Mouse (Mus musculus) cerebellum, postnatal 14 days (tissue): ENCODE data around the gene Snrpb.

Experiments
- DNase-seq, 2 experiments: peaks; one replicate each; pipeline ENCODE4 v3.0.0; 2021; ENCODE audit warnings: mixed read lengths in 2 of 2

The Snrpb gene

DNA sequence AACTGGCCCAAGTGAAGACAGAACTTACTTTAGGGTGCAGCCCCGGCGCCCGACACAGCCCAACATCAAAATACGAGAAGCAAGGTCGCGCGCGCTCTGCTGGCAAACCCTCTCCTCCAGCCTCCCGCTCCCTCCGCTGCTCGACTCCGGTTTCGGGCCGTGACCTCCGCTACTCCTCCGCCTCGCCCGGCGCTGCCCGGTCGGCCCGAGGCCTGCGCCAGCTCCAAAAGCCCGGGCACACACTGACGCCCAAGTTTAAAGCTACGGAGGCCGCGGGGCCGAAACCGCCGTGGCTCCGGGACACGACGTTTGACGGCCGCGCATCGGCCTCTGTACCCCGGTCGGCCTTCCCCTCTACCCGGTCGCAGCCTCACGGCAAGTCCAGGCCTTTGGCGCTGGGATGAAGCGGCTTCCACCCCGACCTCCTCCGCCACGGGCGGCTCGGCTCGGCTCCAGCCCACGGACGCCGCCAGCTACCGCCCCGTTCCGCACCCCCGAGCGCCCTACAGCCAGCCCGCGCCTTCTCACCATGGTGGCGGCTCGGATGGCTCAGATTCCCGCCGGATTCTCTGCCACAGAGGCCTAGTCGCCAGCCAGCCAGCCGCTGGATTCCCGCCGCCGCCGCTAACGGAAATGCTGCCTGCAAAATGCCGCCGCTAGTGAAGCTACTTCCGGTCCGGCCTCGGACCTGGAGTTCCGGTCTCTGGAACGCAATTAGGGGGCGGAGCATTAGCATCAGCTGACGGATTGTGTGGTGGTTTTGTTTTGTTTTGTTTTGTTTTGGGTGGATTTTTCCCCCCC, at the start of gene Snrpb:
Snrpb (minus strand) TSS at position 698 of the 801 bp plus-strand sequence.
- peak; percentile 93 to 94 for DNase-seq

DNA sequence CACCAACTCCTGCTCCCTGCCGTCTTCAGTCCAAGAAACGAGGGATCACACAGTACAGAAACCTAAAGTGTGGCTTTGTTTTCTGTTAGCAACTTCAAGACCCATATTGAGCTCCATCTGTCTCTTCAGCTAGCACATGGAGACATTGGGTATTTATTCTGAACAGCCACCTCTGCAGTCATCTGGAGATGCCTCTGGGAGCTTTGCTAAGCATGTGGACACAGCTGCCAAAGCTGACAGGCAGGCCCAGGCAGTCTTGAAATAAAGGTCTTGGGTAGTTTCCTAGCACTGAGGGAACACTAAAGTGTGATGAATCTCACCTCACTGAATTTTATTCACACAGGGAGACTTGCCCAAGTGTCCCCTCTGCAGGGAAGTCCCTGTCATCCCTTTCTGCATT, 32.4 kb upstream of the Snrpb start:
- DNase-seq, result no peak

DNA sequence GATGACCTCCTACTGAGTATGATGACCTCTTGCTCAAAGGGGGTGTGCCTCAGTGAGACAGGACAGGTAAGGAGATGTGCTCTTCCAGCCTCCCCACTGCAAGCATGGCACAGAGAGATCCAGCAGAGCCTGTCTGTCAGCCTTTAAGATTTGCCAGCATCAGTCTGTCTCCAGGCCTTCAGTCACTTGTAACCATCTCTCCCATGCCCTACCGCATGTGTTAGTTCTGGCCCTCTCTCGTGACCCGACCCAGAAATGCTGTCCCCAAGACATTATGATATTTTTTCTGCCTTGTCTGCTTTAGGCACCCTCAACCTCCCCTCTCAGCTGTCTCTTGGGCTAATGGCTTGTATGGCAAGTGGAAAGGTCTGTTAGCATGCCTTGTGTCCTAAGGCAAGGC, 30.4 kb upstream of the Snrpb start:
- peak in 1 of 2 experiments; percentile 11 for DNase-seq

DNA sequence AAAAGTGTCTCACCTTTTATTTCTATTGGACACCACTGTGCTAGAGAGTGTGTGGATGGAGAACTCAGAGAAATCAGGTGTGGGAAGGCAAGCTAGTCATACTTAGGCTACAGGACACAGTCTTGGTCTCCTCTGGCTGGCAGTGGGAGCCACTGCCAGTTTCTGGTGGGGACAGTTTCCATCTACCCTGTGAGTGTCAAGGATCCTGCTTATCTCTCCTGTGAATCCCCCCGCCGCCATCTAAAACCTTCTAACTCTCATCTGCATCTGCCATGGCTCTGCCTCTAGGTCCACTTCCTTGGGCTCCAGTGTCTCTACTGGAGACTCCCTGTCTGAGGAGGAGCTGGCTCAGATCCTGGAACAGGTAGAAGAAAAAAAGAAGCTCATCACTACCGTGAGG, 28.8 kb upstream of the Snrpb start:
- DNase-seq, result peak in 1 of 2 experiments; percentile 52

DNA sequence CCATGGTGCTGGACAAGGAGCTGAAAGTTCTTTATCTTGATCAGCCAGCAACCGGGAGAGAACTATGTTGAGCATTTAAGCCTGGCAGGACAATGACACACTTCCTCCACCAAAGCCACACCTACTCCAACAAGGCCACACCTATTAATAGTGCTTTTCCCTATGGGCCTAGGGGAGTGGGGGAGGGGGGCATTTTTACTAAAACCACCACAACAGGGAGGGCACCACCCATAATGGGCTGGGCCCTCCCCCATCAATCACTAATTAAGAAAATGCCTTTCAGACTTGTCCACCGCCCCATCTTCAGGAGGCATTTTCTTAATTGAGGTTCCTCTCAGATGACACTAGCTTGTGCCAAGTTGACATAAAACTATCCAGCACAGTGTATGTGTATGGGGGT, 28.2 kb upstream of the Snrpb start:
- DNase-seq, result no peak

DNA sequence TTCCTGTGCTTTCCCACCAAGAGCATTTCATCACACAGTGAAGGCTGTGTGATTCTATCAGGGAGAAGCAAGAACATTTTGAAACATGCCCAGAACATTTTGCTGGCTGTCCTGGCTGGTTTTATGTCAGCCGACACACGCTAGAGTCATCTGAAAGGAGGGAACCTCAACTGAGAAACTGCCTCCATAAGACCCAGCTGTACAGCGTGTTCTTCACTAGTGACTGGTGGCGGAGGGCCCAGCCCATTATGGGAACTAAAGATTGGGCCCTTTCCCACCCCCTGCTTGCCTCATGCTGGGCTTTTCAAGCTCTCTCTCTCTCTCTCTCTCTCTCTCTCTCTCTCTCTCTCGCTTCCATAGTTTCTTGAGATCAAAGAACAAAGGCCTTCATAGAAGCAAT, 21.8 kb upstream of the Snrpb start:
- no peak for DNase-seq

DNA sequence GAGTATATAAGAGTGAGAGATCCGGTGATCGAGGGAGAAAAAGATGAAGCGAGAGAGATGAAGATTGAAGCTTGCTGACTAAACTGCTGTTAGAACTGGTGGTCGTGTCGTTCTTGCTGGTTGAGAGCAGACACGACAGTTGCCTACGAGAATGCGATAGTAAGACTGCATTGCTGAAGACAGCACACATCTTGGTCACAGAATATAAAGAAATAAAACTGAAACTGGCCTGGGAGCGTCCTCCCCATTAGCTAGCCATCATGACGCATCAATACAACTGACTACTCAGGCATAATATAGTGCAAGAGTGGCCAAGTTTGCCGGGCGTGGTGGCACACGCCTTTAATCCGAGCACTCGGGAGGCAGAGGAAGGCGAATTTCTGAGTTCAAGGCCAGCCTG, 15.7 kb upstream of the Snrpb start, which contains the start of gene Tmc2:
Tmc2 (plus strand) TSS at position 301 of the 400 bp plus-strand sequence.
- no peak for DNase-seq

DNA sequence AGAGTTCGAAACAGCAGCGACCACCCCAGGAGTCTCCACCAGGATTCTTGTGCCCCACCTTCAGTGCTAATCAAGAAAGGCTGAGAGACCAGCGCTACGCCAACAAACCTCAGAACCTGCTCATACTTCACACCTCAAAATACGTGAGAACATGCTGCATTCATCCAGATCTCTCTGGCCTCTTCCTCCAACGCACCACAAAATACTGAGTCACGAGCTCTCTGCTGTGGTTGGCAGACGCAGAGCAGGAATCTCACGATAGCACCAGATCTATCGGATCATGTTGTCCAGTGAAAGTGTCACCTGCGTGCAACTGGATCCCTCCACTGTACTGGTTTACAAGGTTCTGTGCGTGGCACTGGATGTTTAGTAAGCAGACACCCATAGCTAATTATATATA, 9.2 kb upstream of the Snrpb start:
- no peak for DNase-seq

DNA sequence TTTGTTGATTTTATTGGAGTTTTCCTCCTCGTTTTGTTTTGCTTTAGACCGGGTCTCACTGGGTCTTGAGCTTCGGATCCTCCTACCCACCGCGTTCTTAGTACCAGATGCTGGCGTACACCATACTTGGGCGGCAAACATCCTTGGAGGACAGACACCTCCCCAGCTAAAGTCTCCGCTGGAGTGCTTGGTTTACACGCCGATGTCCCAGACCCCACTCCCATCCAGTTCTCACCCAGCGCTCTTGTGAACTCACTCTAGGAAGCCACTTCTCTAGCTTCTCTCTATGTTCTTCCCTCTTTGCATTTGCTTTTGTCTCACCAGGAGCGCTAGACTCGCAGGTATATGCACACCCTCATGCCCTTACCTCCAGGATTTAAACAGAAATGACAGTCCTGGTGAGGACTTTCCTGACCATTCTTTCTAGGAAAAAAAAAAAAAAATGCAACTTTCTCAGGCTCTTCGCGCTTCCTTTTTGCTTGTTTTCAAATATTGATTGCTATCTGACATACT, 360 bp upstream of the Snrpb start:
- DNase-seq, result no peak

DNA sequence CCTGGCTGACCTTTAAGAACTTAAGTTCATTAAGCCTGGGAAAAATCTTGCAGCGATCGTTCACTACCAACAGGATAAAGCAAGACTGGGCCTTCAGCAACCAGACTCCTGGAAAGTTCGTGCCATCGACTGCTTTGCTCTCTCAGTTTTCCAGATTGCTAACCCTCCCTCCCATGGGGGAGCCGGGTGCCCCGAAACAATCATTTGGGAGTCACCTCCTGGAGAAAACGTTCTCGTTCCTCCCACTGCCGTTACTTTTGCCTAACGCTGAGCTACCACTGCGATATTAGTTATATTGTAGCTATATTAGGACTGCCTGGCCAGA, 860 bp downstream of the Snrpb start:
- no peak for DNase-seq

DNA sequence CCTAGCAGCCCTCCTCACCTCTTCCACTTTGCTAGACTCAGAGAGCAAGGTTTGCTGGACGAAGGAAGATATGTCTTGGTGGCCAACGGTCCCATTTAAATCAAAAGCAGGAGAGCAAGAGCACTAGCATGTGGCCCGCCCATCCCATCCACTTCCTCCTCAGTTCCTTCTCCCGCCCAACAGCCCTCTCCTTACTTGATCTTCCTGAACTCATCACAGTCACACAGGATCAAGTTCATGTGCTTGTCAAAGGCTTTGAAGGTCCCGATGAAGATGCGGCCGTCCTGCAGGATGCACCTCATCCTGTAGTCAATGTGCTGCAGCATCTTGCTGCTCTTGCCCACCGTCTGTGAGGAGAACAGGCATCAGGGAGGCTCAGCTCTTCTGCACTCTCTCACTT, 2.4 kb downstream of the Snrpb start:
- no peak for DNase-seq

DNA sequence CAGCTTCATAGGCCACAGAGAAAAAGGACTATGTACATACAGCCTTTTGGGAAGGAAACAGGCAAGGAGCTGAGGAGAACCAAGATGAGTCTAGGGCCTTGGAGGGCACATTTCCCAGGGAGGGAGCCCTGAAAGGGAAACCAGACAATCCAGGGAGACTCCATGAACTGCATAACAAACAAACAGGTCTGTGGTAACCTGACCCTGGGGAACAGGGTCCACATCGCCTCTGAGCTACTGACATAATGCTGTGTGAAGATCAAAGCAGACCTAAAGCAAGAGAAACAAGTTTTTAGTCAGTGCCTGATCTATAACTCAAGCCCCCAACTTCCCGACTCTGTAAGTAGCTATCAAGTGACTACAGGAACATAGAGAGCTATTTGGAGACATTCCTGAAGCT, 7.5 kb downstream of the Snrpb start:
- DNase-seq, result no peak

DNA sequence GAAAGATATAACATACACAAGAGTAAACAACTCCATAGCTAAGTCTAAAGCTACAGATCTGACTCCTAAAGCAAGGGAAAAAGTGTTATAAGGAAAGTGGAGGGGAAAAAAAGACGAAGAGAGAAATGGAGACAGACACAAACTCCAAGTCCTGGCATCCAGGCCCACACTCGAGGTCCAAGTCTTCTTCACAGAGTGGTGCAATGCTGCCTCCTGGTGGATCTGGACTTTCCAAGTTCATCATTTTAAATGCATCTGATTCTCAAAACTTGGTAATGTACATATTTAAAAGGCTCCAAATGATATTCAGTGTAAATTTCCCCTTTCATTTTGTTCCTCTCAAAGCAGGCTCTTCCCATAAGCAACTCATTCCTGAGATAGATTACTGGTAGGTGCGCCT, 11.3 kb downstream of the Snrpb start:
- DNase-seq, result peak; percentile 70 to 81

DNA sequence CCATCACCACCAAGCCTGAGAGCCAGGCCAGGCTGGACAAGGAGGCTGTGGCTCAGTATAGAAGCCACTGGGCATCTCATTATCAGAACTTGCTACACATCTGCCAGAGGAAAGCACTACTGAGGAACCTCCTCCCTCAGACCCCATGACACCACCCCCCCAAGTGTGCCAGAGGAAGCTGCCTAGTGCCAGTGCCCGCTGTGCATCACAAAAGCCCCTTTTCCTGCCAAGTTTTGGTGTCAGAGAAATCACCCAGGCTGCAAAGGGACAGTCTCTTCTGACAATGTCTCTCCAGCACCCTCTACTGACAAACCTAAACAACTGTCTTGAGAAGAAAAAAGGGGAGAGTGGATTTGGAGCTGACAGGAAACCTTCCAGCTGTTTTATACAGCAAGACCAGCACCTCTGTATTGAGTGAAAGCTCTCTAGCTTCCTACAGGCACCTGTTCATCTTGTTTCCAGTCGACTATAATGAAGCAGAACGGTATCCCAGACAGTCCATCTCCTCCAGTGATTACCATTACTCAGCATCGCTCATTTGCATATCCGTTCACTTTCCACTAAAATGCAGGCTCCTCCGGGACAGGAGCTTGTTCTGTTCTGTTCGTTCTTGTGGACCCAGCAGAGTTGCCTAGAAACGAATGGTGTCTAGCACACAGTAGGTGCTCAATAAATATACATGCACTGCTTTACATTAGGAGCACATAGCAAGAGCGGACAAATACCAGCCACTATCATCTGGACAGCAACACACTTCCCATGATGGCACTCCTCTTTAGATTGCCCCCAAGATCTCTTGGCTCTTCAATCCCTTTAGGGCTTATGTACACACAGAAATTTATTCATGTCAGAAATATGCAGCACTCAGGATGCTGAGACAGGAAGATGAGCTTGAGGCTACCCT, 12.6 kb downstream of the Snrpb start:
- peak; percentile 62 to 72 for DNase-seq

DNA sequence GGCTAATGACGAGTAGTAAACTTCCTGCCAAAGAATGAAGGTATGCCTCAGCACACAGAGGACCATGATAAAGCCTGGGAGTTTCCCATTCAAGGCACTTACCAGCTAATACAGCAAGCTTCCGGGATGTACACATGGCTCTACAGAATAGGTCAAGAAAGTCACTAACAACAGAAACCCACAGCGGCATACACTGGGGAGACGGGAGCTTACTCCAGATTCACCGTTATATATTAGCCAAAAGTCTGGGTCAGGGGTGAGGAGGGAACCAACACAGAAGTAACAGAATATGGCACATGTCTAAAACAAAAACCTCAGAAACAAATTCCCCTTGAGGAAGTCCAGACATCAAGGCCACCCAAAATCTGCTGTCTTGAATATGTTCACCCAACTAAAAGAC, 16.5 kb downstream of the Snrpb start:
- no peak for DNase-seq

DNA sequence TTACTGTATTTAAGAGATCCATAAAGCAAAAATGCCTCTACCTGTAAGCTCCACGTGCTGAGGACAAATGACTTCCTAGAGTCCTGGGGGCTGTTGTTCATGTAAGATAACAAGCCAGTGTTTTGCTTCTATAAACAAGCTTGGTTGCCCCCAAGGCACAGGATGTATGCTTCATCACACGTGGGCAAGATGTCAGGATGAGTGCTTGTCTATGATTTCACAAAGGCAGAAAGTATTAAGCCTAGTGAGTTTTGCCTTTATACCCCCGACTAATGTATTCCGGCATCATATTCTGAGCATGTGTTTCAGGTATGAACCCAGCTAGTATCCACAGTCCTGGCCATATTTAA, 21.1 kb downstream of the Snrpb start:
- no peak for DNase-seq

DNA sequence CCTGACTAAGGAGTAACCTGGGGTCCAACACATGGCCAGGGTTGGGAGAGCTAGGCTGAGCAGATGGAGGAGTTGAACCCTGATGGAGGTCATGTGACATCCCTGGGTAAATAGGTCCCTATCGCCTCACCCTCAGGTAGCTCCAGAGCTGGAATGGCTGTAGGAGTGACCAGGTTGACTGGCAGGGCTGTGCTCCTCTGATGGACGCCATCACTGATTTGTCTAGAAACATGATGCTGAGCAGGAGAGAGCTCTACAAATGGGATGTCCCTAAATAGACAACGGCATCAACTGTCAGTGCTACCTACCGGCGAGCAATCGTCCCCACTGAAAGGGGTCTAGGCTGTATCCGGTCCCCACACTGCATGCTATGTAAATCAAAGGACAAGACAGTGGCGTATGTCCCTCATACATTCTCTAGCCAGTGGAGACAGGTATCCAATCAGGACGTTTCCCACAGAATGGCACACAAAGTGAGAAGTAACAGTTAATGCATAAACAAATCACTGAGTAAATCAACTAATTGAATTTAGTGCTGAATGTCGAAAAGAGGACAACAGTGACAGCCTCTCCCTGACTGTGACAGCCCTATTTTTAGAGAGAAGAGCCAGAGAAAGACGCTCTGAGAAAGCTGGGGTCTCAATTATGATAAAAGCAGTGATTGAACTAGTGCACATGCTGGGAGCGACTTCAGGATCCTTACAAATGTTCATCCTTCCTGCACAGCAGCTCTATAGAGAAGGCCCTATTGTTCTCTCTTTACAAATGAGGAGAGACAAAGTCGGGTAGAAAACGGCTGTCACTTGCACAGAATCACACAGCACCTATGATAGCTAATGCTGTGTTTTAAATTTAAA, 21.7 kb downstream of the Snrpb start:
- no peak for DNase-seq

DNA sequence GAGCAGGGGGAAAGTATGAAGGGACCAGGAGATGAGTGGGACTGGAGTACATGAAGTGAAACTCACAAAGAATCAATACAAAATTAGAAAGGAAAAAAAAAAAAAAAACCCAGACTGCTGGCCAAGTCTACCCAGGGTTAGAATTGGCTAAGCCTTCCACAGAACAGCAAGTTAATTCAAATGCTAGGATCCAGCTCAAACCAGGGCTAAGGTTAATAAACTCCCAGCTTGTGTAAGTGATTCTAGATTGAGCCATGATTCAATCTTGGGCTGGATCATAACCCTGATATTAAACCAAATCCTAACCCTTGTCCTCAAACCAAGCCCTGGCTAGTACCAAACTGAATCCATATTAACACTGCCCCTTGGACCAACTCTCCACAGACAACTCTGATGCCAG, 23.4 kb downstream of the Snrpb start:
- no peak for DNase-seq

DNA sequence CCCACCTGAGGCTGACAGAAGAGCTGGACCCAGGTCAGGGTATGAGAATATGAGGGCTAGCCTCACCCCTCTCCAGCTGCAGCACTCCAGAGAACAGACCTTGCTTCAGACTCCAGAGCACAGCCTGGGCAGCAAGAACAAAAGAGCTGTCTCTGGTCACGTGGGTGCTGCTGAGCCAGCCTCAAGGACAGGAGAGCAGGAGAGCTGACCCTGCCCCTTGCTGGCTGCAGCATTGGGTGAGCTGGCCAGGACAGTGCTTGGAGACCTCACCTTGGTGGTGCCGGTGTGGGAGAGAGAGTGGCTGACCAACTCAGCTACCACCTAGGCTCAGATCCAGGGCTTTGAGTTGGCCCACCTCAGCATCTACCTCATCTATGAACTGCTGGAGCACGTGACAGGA, 24.0 kb downstream of the Snrpb start:
- DNase-seq, result no peak

DNA sequence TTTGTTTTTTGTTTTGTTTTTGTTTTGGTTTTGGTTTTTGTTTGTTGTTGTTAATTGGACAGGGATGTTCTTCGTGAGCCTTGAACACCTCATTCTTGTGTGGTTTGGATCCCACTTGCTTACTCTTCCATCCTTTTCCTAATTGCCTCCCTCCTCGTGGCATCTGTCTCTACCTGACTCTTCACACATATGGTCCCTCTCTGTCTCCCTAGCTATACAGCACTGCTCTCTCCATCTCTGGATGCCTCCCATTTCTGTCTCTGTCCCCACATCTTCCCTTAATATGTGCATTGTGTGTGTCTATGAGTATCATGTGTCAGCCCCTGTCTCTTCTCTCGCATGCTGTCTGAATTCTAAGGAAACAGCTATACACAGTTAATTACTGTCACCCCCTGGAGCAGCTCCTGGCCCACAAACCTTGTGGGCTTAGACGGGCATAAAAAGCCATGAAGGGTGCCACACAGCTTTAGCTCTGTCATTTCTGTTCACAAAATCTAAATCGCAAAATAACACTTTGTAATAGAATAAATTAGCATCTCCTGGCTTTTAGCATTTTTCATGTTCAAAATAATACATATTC, 33.0 kb downstream of the Snrpb start:
- DNase-seq, result no peak

DNA sequence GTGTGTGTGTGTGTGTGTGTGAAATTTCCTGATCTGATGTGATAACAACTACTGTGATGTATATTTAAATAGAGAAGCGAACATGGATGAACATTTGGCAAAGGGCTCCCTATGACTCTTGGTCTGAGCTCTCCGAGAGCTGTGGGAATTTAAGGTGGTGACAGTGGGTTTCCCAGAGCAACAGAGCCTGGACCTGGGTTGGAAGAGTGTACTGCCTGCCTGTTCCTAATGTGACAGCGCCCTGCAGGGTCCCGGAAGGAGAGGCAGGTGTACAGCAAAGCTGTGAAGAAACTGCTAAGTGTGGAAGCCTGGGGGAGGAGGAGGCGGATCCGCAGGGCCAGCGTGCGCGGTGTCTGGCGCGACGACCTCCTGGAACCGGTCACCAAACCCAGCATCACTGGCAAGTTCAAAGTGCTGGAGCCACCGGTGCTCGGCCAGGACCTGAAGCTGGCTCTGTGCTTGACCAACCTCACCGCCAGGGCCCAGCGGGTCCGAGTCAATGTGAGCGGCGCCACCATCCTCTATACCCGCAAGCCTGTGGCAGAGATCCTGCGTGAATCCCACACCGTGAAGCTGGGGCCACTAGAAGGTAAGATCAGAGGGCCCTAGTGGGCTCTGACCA, 34.4 kb downstream of the Snrpb start:
- no peak for DNase-seq

DNA sequence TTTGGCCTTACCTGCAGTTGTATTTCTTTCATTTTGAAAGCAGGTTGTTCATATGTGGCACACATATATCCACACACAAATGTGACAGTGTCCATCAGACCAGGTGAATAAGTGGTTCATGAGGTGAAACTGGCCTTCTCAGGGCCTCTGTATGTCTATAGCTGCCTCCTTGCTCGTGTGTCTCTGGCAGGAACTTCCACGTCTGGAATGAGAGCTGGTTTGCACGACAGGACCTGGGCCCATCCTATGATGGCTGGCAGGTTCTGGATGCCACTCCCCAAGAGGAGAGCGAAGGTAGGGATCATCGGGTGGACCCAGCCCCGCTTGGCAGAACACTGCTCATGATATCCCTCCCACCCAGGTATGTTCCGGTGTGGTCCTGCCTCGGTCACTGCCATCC, 36.2 kb downstream of the Snrpb start:
- no peak for DNase-seq
